Mouse (Mus musculus) C2C12 (cell line): Measurements from ENCODE around the gene Nlrc4.

Experiments
- CEBPB ChIP-seq: IDR thresholded peaks from one replicate; pipeline ENCODE4 v1.6.1; 2011; ENCODE audit warnings: low read depth, mild to moderate bottlenecking, control low read depth, moderate library complexity
- CTCF ChIP-seq: IDR thresholded peaks from one replicate; pipeline ENCODE4 v1.5.1; 2011; ENCODE audit not compliant: control insufficient read depth, insufficient read depth, insufficient read length
- FOSL1 ChIP-seq: IDR thresholded peaks from one replicate; pipeline ENCODE4 v1.8.0; 2011; ENCODE audit warnings: mild to moderate bottlenecking, low read length; ENCODE audit not compliant: poor library complexity, insufficient read depth, severe bottlenecking
- MAX ChIP-seq: IDR thresholded peaks from one replicate; pipeline ENCODE4 v1.6.1; 2011; ENCODE audit warnings: mild to moderate bottlenecking, control low read depth
- MYOD1 ChIP-seq: IDR thresholded peaks from one replicate; pipeline ENCODE4 v1.6.1; 2011; ENCODE audit warnings: low read depth; ENCODE audit not compliant: control insufficient read depth, insufficient read length
- MYOG ChIP-seq: IDR thresholded peaks from one replicate; pipeline ENCODE4 v1.6.1; 2011; ENCODE audit not compliant: control insufficient read depth, insufficient read length; ENCODE audit errors: extremely low read depth
- USF1 ChIP-seq: IDR thresholded peaks from one replicate; pipeline ENCODE4 v1.6.1; 2011; ENCODE audit warnings: low read depth, mild to moderate bottlenecking, control low read depth, moderate library complexity

DNA sequence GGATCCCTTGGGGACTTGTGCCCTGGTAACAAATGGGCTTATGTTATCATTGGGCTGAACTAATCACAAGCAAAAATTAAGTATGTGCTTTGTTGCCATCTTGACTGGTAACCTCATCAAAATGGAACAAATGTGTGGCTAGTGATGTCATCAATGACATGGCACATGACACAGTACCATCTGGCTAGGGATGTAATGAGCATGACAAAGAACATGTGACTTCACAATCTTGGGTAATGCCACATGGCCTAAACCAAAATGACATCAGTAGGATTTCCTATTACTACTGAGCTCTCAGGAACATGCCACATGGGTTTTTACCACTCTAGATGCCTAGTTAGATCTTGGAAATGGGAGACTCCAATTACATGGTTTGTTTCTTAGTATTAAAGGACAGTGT lies 42.1 kb upstream of the Nlrc4 start:
- TF ChIP-seq CTCF: no peak
- TF ChIP-seq MAX: no peak
- TF ChIP-seq CEBPB: no peak
- TF ChIP-seq MYOG: no peak
- TF ChIP-seq USF1: no peak
- no peak for TF ChIP-seq MYOD1
- no peak for TF ChIP-seq FOSL1
